Mouse (Mus musculus): ENCODE measurements around the gene 1700029I15Rik.

GRCm38 (mm10) chr2:92373437-92373813 is 8.9 kb upstream of the 1700029I15Rik start:
- TF ChIP-seq POLR2A (IDR thresholded peaks at IDR 0.05; ENCODE audit: borderline replicate concordance, low read depth, low read length) (no peak), CTCF (IDR thresholded peaks at IDR 0.05; ENCODE audit: low read depth, low read length) (no peak)
